Mouse (Mus musculus): Measurements from ENCODE around the gene Arid5b. TPM values are rescaled to one million over a fixed set of nuclear protein-coding genes. Genes with fewer than 3 reads are reported as not detected.

Gene Arid5b
- polyA plus RNA-seq, 1 experiment from 2014 or later: 20.3 TPM

DNA sequence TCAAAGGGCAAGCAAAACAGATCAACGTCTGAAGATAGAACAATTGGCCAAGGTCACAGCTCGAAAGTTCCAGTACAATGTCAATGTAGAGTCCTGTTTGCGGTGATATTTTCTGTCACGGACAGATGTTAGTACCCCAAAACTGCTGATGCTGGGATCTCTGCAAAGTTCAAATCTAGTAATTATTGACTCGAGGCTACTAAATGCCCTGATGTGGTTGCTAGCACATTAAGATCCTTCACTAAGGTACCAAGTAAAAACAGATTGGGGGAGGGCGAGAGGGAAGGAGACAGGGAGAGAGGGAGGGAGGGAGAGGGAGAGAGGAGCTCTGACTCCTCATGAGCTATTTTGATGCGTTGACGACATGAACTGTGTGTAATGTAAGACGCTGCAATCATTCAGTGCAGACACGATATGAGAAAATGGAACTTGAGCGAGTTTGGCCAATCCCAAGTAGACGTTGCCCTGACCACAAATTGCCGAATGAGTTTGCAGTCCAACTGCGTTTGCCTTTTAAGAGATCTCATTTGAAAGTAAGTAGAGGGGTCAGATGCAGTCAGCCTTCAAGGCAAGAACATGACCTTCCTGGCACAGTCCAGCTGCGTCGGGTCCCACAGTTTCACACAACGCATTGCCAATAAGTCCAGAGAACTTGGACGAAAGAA lies 133.1 kb downstream of the Arid5b start:
- no peak overlapping the region for H3K4me3 ChIP-seq (ENCODE audit: inconsistent target)
- no peak overlapping the region for H3K27ac ChIP-seq
- H3K79me2 ChIP-seq (ENCODE audit: inconsistent target): peaks cover 76% of the 10 kb centered on the region; the same call in 1 of the 2 replicates
- no peaks in the 10 kb centered on the region for H3K36me3 ChIP-seq (ENCODE audit: inconsistent target)
- WGBS (ENCODE audit: missing documents): 77% methylated on average over 18 of the region's 18 CpGs

DNA sequence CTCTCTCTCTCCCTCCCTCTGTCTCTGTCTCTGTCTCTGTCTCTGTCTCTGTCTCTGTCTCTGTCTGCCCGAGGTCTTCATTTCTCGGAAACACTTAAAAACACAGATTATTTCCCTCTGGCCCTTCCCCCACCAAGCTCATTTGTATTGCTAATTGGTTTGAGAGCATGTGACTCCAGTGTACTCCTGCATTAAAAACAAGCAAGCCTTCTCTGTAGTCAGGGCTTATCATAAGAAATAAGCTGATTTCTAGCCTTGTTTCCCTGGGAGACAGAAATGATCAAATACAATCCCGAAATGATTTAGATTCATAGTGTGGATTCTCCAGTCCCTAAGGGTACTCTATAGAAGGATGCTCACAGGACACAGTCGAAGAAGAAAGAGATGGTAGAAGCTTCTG lies 136.0 kb downstream of the Arid5b start:
- WGBS (ENCODE audit: missing documents): 98% methylated on average over 4 of the region's 4 CpGs
- H3K4me3 ChIP-seq (ENCODE audit: inconsistent target): no peak overlapping the region

DNA sequence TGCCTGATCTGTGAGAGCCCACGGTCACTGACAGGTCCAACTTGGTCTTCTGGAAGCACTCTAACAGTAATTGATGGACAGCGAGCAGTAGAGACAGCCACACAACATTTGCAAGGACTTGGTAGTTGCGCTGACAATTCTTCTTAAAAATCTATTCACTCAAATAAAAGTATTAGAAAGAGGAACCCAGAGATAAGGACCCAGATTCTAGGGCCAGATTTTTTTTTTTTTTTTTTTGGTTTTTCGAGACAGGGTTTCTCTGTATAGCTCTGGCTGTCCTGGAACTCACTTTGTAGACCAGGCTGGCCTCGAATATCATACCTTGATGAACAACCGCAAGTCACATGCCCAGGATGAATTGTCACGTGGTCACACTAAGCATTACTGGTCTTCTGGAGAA lies 137.0 kb downstream of the Arid5b start:
- peaks cover 91% of the 10 kb centered on the region; the same call in 1 of the 2 replicates for H3K79me2 ChIP-seq (ENCODE audit: inconsistent target)
- no peak overlapping the region for H3K27ac ChIP-seq
- 90% methylated on average over 7 of the region's 7 CpGs for WGBS (ENCODE audit: missing documents)

More for the DNA sequence above, 136.0 kb downstream of the Arid5b start:
- Histone ChIP-seq H3K79me2 (ENCODE audit: inconsistent target) (peaks cover 89% of the 10 kb centered on the region; the same call in 1 of the 2 replicates), H3K36me3 (ENCODE audit: inconsistent target) (no peaks in the 10 kb centered on the region), H3K27ac (no peak overlapping the region)

DNA sequence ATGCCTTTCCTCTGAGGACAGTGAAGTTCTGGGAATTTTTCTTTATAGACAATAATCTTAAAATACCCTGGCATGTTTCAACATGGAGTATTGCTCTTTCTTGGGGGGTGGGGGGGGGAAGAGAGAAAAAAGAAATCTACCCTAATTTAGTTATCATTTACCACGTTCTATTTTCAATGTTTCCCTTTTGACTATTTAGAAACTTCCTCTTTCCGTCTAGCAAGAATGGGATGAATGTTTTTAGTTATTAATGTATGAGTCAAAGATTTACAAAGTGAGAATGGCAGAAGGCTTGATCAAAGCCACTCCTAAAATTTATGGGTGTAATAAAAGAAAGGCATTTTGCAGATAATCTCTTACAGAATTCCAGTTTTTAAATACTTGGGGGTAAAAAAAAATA lies 137.7 kb downstream of the Arid5b start:
- H3K79me2 ChIP-seq (ENCODE audit: inconsistent target): peaks cover 91% of the 10 kb centered on the region; the same call in 1 of the 2 replicates
- no peaks in the 10 kb centered on the region for H3K36me3 ChIP-seq (ENCODE audit: inconsistent target)
- no peak overlapping the region for H3K4me3 ChIP-seq (ENCODE audit: inconsistent target)
- peak overlapping the region; percentile 5; the same call in 1 of the 2 replicates for H3K27ac ChIP-seq
- 0% methylated on average over 2 of the region's 2 CpGs for WGBS (ENCODE audit: missing documents)

More for the DNA sequence above, 137.0 kb downstream of the Arid5b start:
- H3K36me3 ChIP-seq (ENCODE audit: inconsistent target): no peaks in the 10 kb centered on the region
- no peak overlapping the region for H3K4me3 ChIP-seq (ENCODE audit: inconsistent target)

DNA sequence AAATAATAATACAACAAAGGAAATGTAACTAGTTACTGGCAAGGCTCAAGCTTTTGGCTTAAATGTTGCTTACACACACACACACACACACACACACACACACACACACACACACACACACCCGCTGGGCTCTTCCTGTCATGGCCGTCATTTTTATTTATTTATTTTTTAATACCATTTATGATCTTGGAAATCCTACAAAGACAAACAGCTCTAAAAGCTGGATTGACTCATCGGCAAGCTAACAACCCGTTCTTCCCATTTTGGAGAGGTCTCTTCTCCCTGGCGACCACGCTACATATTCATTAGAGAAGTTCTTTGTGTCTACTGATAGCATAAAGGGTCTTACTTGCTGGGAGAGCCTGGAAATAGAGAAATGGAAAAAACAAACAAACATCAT lies 138.2 kb downstream of the Arid5b start:
- Histone ChIP-seq H3K27ac (0 out of 2 replicates have a peak overlapping the region, but pooled peaks have one; percentile 5), H3K36me3 (ENCODE audit: inconsistent target) (no peaks in the 10 kb centered on the region), H3K4me3 (ENCODE audit: inconsistent target) (no peak overlapping the region), H3K79me2 (ENCODE audit: inconsistent target) (peaks cover 88% of the 10 kb centered on the region; the same call in 1 of the 2 replicates)
- WGBS (ENCODE audit: missing documents): 45% methylated on average over 6 of the region's 6 CpGs

DNA sequence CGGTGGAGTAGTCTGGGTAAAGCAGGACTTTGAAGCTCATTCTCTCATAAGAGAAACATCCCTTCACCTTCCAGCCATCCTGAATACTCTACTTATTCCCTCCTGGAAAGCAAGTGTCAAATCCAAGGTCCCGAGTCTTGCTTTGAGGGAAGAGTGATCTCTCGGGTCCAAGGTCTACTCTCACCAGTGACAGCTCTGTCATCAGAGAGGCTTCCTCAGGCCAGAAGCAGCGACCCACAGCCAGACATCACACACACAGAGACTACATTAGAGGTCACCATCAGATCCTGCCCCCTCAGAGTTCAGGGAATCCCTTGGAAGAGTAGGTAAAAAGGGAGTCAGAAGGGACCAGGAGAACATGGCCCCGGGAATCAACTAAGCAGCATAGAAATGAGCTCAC lies 140.4 kb downstream of the Arid5b start:
- Histone ChIP-seq H3K4me3 (ENCODE audit: inconsistent target) (no peak overlapping the region), H3K79me2 (ENCODE audit: inconsistent target) (peaks cover 67% of the 10 kb centered on the region; the same call in 1 of the 2 replicates), H3K27ac (no peak overlapping the region), H3K36me3 (ENCODE audit: inconsistent target) (peaks cover 18% of the 10 kb centered on the region)
- 97% methylated on average over 5 of the region's 5 CpGs for WGBS (ENCODE audit: missing documents)

DNA sequence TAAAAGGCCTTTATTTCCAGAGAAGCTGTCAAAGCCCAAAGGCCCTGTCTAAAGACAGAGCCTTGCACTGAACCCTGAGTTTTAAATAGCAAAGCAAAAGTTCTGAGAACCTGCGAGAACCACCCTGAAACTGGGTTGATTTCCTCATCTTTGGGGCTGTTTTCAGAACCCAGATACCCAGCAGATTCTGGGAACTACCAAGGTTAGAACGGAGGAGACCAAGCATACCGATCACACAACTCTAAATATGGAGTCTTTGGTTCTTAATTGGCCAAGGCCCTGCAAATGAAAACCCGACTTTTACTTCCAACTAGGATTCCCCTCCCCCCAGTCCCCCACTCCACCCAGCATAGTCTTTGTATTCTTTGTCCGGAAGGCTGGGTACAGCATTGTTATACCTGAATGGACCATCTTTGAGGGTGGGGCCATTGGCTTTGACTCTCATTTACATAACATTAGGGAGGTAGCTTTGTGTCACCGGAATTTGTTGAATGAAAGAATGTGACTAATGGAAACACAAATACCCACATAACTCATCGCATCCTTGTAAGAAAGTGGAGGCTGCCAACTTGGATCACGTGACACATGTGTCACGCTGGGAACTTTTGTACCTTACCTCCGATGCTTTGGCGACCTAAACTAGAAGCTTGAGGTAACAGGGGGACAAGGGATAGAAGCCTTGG lies 141.2 kb downstream of the Arid5b start:
- Histone ChIP-seq H3K36me3 (ENCODE audit: inconsistent target) (peaks cover 26% of the 10 kb centered on the region), H3K27ac (no peak overlapping the region), H3K4me3 (ENCODE audit: inconsistent target) (no peak overlapping the region), H3K79me2 (ENCODE audit: inconsistent target) (peaks cover 65% of the 10 kb centered on the region; the same call in 1 of the 2 replicates)
- 88% methylated on average over 11 of the region's 11 CpGs for WGBS (ENCODE audit: missing documents)

DNA sequence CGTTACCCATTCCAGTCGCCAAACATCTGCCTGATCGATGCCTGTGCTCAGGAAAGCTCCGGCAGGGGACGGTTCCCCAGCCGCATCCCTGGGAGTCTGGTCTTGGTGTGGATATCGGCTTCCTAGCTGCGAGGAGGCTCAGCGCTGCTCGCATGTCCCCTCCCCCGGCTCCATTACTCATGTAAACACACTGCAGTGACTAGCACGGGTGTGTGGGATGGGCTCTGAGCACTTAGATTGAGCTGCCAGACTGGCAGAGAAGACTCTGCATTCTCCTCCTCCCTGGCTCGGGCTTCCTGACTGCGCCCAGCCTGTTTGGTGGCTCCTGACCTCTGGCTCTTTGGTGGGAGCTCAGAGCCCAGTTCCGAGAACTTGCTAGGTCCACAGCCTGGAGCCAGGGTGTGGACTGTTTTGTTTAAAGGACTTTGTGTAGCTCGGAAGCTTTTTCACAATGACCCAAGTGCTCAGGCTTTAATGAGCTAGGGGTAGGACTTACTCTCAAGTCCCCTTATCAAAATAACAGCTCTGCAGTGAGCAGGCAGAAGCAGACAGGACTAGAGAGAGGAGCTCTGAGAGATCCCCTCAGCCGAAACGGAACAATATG lies 142.0 kb downstream of the Arid5b start:
- H3K4me3 ChIP-seq (ENCODE audit: inconsistent target): peak overlapping the region; percentile 22
- WGBS (ENCODE audit: missing documents): 21% methylated on average over 18 of the region's 18 CpGs
- no peak overlapping the region for H3K27ac ChIP-seq
- H3K36me3 ChIP-seq (ENCODE audit: inconsistent target): peaks cover 30% of the 10 kb centered on the region
- H3K79me2 ChIP-seq (ENCODE audit: inconsistent target): peaks cover 65% of the 10 kb centered on the region; the same call in 1 of the 2 replicates

DNA sequence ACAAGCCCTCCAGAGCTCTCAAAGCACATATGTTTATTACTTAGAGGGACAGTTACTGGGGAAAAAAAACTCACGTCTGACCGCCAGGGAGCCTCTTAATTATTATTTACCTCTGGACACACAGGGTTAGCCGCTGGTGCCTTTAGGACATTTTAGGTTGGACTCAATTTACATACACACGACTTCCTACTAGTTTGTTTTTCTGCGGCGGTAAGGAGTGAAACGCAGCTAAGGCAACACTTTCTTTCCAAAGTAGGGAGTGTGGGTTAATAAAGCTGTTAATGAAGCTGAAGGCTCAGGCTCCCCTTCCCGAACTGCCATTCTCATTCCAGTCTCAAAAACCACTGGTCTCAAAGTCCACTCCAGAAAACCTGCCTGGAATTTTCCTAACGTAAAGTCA lies 142.5 kb downstream of the Arid5b start:
- WGBS (ENCODE audit: missing documents): 22% methylated on average over 9 of the region's 9 CpGs
- peak overlapping the region; percentile 22 for H3K4me3 ChIP-seq (ENCODE audit: inconsistent target)
- H3K36me3 ChIP-seq (ENCODE audit: inconsistent target): peaks cover 35% of the 10 kb centered on the region
- H3K27ac ChIP-seq: no peak overlapping the region
- peaks cover 69% of the 10 kb centered on the region; the same call in 1 of the 2 replicates for H3K79me2 ChIP-seq (ENCODE audit: inconsistent target)

DNA sequence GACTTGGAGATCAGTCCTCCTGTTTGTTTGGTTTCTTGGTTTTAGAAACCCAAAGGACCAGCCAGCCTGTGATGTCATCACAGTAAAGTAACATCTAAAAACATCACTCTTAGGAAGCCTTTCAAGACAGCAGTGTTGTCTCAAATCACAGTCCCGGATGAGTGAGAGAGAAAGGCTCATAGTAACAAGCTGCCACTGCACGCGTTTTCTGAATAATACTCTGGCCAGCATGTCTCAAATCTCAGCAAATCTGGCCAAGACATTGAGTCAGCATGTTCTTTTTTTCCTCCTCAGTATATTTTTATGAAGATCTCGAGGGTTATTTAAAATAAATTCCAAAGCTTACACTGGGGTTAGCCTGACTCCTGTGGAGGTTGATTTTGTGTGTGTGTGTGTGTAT lies 143.1 kb downstream of the Arid5b start:
- WGBS (ENCODE audit: missing documents): 79% methylated on average over 4 of the region's 4 CpGs
- Histone ChIP-seq H3K79me2 (ENCODE audit: inconsistent target) (peaks cover 70% of the 10 kb centered on the region; the same call in 1 of the 2 replicates), H3K36me3 (ENCODE audit: inconsistent target) (peaks cover 36% of the 10 kb centered on the region), H3K4me3 (ENCODE audit: inconsistent target) (no peak overlapping the region), H3K27ac (no peak overlapping the region)

DNA sequence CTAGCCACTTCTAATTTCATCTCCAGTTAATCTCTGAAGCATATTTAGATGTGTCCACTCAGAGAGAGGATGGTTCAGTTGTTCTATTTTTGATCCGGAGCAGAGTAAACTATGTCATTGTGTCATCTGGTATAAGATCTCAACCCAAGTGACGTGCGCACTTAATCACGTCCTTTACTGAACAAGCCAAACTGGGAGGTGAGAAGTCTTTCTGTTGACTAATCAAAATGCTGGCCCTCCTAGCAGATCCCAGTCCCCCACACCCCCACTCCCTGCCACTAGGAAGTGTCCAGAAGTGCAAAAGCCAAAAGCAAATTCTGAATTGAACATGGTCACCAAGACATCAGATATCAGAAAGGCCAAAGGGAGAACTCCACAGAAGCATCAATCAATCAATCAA lies 144.0 kb downstream of the Arid5b start:
- no peak overlapping the region for H3K4me3 ChIP-seq (ENCODE audit: inconsistent target)
- no peak overlapping the region for H3K27ac ChIP-seq
- WGBS (ENCODE audit: missing documents): 92% methylated on average over 4 of the region's 4 CpGs
- H3K79me2 ChIP-seq (ENCODE audit: inconsistent target): peaks cover 70% of the 10 kb centered on the region; the same call in 1 of the 2 replicates
- H3K36me3 ChIP-seq (ENCODE audit: inconsistent target): peaks cover 36% of the 10 kb centered on the region

DNA sequence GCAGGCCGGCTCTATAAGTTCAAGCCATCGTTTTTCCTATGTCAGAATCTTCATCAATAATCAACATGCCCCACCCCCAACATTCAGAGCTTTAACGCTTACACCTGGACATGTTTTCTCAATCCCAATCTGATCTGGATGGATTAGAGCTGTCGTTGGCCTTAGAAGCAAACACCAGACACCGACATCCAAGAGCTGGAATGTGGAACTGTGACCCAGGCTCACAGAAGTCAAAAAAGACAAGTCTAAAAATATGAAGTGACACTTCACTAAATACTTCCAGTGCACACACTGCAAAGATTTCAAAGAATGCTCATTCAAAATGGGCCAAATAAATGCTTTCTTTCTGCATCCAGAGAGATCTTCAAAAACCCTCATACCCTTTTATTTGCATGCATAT lies 144.5 kb downstream of the Arid5b start:
- H3K27ac ChIP-seq: no peak overlapping the region
- WGBS (ENCODE audit: missing documents): 100% methylated on average over 5 of the region's 5 CpGs
- H3K4me3 ChIP-seq (ENCODE audit: inconsistent target): no peak overlapping the region
- H3K79me2 ChIP-seq (ENCODE audit: inconsistent target): peaks cover 66% of the 10 kb centered on the region; the same call in 1 of the 2 replicates
- H3K36me3 ChIP-seq (ENCODE audit: inconsistent target): peaks cover 36% of the 10 kb centered on the region

DNA sequence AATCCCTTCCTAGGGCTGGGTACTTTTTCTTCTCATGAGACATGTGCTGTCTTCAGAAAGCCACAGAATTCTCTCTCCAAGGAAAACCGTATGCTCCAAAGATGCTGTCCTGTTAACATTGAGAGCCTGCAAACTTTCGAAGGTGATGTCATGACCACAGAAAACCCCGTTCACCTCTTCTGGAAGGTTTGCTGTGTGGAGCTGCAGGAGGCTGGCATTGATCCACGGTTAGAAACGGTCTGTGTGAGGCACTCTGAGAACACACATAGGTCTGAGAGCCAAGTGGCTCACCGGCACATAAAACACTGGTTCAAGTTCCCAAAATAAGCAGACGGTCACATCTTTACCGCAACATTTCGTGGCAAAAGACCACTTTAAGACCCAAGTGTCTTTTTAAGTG lies 145.9 kb downstream of the Arid5b start:
- Histone ChIP-seq H3K4me3 (ENCODE audit: inconsistent target) (no peak overlapping the region), H3K27ac (no peak overlapping the region), H3K79me2 (ENCODE audit: inconsistent target) (peaks cover 52% of the 10 kb centered on the region; the same call in 1 of the 2 replicates), H3K36me3 (ENCODE audit: inconsistent target) (peaks cover 36% of the 10 kb centered on the region)
- 90% methylated on average over 9 of the region's 9 CpGs for whole genome bisulfite sequencing (ENCODE audit: missing documents)

DNA sequence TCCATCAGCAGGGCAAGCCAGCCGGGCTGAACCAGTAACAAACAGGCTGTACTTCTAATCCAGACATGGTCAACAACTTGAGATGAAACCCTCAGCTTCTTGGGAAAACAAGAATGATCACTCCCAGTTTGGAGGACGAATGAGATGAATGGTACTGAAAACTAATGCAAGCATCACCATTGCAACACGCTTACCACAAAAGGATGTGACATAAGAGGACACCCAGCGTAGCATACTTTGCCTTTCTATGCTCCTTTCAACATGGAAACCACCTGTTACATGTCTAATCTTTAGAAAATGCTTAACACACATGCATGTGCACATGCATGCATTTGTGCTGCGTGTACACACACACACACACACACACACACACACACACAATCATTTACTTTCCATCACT lies 146.4 kb downstream of the Arid5b start:
- 53% methylated on average over 5 of the region's 5 CpGs for WGBS (ENCODE audit: missing documents)

More for the DNA sequence above, 146.4 kb downstream of the Arid5b start:
- Histone ChIP-seq H3K79me2 (ENCODE audit: inconsistent target) (peaks cover 47% of the 10 kb centered on the region; the same call in 1 of the 2 replicates), H3K4me3 (ENCODE audit: inconsistent target) (no peak overlapping the region), H3K36me3 (ENCODE audit: inconsistent target) (peaks cover 36% of the 10 kb centered on the region), H3K27ac (no peak overlapping the region)

Measured in macrophage (primary cell).